Mouse (Mus musculus): Measurements from ENCODE around the gene Eml5. TPM values are rescaled to one million over a fixed set of nuclear protein-coding genes. Genes with fewer than 3 reads are reported as not detected.

Gene Eml5
- total RNA-seq, 1 experiment from 2014 or later, result 10.2 TPM

- ATAC-seq (ENCODE audit: extremely low read depth, insufficient number of reproducible peaks, low FRiP score, poor library complexity, severe bottlenecking), result no peak
These were observed 155.7 kb downstream of the Eml5 start for GRCm38 (mm10) chr12:98745626-98746025.

- ATAC-seq (ENCODE audit: extremely low read depth, insufficient number of reproducible peaks, low FRiP score, poor library complexity, severe bottlenecking), result no peak
These were observed 160.2 kb downstream of the Eml5 start for GRCm38 (mm10) chr12:98741011-98741501.

DNA sequence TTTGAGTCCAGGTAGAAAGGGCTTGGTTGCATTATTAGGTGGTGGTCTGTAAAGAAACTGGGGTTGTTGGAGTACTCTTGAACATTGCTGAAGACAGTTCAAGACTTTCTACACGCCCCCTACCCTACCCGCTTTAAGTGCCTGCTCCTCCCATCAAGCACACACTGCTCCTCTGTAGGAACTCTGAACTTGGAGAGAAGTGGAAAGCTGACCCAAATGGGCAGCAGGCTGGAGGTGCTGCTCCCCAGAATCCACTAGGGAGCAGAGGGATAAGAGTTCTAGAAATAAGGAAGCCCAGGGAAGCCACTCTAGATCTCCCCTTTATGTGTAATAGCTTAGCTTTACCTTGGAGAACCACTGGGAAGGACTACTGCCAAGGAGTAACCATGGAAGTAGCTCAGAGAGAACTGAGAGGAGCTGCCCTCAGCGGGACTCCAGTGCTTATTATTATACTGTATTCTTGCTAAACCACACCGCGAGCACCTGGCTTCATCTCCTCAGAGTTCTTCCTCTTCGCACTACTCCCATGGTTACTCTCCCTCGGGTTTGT, 163.4 kb downstream of the Eml5 start:
- ATAC-seq (ENCODE audit: extremely low read depth, insufficient number of reproducible peaks, low FRiP score, poor library complexity, severe bottlenecking), result no peak

GRCm38 (mm10) chr12:98736951-98737800, 164.1 kb downstream of the Eml5 start, which contains the start of gene Ptpn21:
Ptpn21 (minus strand) TSS chr12:98737405.
- no peak for ATAC-seq (ENCODE audit: extremely low read depth, insufficient number of reproducible peaks, low FRiP score, poor library complexity, severe bottlenecking)

Other genes with a start within 250 kb of the Eml5 start
- gene Ptpn21, start 164.1 kb downstream of the Eml5 start, total RNA-seq (2017), result 3.3 and 3.4 TPM in 2 replicates
- 93.1 and 104 TPM in 2 replicates for gene Zc3h14, start 154.5 kb downstream of the Eml5 start, total RNA-seq (2017)
- gene Ttc8, start 19.1 kb upstream of the Eml5 start, total RNA-seq (2017), result 2.0 TPM in 1 of 2 replicates, not detected in the other

Measured in neutrophil, adult 5-6 weeks (primary cell).